ENCODE assay signal across 23 mouse cellular contexts in the genomic region with DNA sequence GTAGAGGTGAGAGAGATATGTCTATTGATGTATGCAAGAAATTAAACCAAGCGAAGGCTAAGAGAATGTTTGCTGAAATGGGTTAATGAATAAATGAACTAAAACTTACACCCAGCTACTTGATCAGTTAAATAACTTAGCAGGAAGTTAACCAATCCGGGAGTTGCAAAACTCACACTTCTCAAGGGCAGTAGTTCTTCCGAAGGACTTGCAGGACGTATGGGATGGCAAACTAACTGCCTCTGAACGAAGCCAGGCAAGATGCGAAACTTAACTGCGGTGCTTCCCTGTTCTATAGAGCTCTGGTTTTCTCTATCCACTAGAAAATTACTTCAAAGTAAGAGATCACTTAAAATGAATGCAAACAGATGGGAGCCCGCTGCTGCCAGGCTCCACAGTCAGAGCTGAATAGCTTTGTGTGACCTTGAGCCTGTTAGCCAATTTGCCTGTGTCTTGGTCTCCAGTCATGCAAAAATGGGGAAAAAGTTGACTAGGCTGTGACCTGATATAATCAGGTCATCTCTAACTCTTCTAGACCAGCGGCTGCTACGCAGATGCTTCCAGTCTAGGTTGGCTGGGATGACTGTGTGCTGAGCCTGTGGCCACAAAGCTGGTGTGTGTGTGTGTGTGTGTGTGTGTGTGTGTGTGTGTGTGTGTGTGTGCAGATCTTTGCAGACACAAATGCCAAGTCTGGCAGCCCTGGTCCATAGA. TPM values are rescaled to one million over a fixed set of nuclear protein-coding genes. Genes with fewer than 3 reads are reported as not detected.
A peak's percentile ranks its signal among the peaks of the same experiment; 100 is the strongest.
DNase-seq lines count a peak whose midpoint lies in the region; ATAC-seq and TF ChIP-seq lines count a peak whose summit lies in the region.
"Had no signal": no experiment of that assay in that cellular context is flagged by ENCODE, and none has a peak within 500 bp of the region (broad histone marks: within the 10 kb centered on the region; RNA-seq: fewer than 3 reads in every experiment).

No protein-coding gene starts in this region.

- no peak overlapping the region for H3K27ac ChIP-seq in forebrain, postnatal 0 days (ENCODE audit: low read depth, low read length)
- H3K27ac ChIP-seq in forebrain, embryonic 11.5 days (ENCODE audit: low read depth, low read length): no peak overlapping the region
- H3K27ac ChIP-seq in brown adipose tissue, adult 24 weeks (replicated peaks; ENCODE audit: low read depth, low read length): peak overlapping the region; percentile 63
- peak overlapping the region; percentile 72 for H3K27ac ChIP-seq in kidney, postnatal 0 days
- H3K27ac ChIP-seq: heart, embryonic 13.5 days; hindbrain, embryonic 10.5 days; intestine, embryonic 15.5 days; limb, embryonic 15.5 days had no signal

- 67% methylated on average over 10 of the region's 10 CpGs for WGBS in forebrain, postnatal 0 days
- WGBS in forebrain, embryonic 11.5 days: 87% methylated on average over 10 of the region's 10 CpGs
- WGBS in kidney, postnatal 0 days: 61% methylated on average over 10 of the region's 10 CpGs

- no peak for ATAC-seq in forebrain, postnatal 0 days
- no peak for ATAC-seq in forebrain, embryonic 11.5 days (replicated peaks; ENCODE audit: low FRiP score)
- peak; percentile 36 for ATAC-seq in kidney, postnatal 0 days (replicated peaks; ENCODE audit: low FRiP score, low read depth)
- ATAC-seq: intestine, embryonic 15.5 days had no signal

- TF ChIP-seq CTCF in forebrain, postnatal 0 days (IDR thresholded peaks at IDR 0.05; ENCODE audit: low read depth): no peak
- no peak for TF ChIP-seq CTCF in kidney, postnatal 0 days (IDR thresholded peaks at IDR 0.05; ENCODE audit: low read depth)

- no peak overlapping the region for H3K4me3 ChIP-seq in forebrain, postnatal 0 days (ENCODE audit: low read depth, low read length)
- H3K4me3 ChIP-seq in forebrain, embryonic 11.5 days (ENCODE audit: low read depth, low read length): no peak overlapping the region
- H3K4me3 ChIP-seq in brown adipose tissue, adult 24 weeks (ENCODE audit: insufficient read depth, low read depth, low read length): no peak overlapping the region
- no peak overlapping the region for H3K4me3 ChIP-seq in kidney, postnatal 0 days (replicated peaks; ENCODE audit: low read depth, low read length)
- H3K4me3 ChIP-seq: erythroblast, embryonic 14.5 days; heart, embryonic 13.5 days; hindbrain, embryonic 10.5 days; intestine, embryonic 15.5 days; limb, embryonic 15.5 days had no signal

- H3K9me3 ChIP-seq in forebrain, postnatal 0 days (ENCODE audit: low read length): no peaks in the 10 kb centered on the region
- H3K9me3 ChIP-seq in forebrain, embryonic 11.5 days (ENCODE audit: control insufficient read depth, low read length): no peaks in the 10 kb centered on the region; the same call in 1 of the 2 replicates
- no peaks in the 10 kb centered on the region for H3K9me3 ChIP-seq in kidney, postnatal 0 days (replicated peaks; ENCODE audit: low read length)
- H3K9me3 ChIP-seq: intestine, embryonic 15.5 days; limb, embryonic 15.5 days had no signal

- no peaks in the 10 kb centered on the region for H3K4me1 ChIP-seq in forebrain, postnatal 0 days (ENCODE audit: insufficient read depth)
- H3K4me1 ChIP-seq in forebrain, embryonic 11.5 days (replicated peaks; ENCODE audit: control insufficient read depth, insufficient read depth, low read length): no peaks in the 10 kb centered on the region
- no peaks in the 10 kb centered on the region; the same call in none of the 2 replicates for H3K4me1 ChIP-seq in brown adipose tissue, adult 24 weeks (ENCODE audit: control insufficient read depth, insufficient read depth, insufficient read length, low read length)
- peaks cover 4% of the 10 kb centered on the region; the same call in 1 of the 2 replicates for H3K4me1 ChIP-seq in kidney, postnatal 0 days (replicated peaks; ENCODE audit: insufficient read depth, low read length)
- H3K4me1 ChIP-seq: heart, embryonic 13.5 days; hindbrain, embryonic 10.5 days; intestine, embryonic 15.5 days; limb, embryonic 15.5 days had no signal

- DNase-seq in forebrain, postnatal 0 days: peak; percentile 17
- DNase-seq in forebrain, embryonic 11.5 days (ENCODE audit: low spot score): no peak
- peak; percentile 40 for DNase-seq in Muller cell, postnatal 12 days (ENCODE audit: inconsistent ontology term)
- DNase-seq in kidney, postnatal 0 days (ENCODE audit: low spot score): peak; percentile 26
- no peak for DNase-seq in neural tube, embryonic 10.5 days (ENCODE audit: extremely low spot score, low spot score)
- DNase-seq in spleen, postnatal 10 days (ENCODE audit: low spot score in 2 of 2): no peak
- DNase-seq in heart, adult 8-10 months (ENCODE audit: low spot score): no peak
- DNase-seq: cerebellum, adult 2 months; gastrocnemius, postnatal 25 days; lung, embryonic 14.5 days; right cerebral cortex, adult 18-20 months; spleen, adult 18-20 months had no signal

- H3K9ac ChIP-seq in forebrain, postnatal 0 days: no peak overlapping the region
- no peak overlapping the region for H3K9ac ChIP-seq in forebrain, embryonic 11.5 days (ENCODE audit: low read length)
- no peak overlapping the region for H3K9ac ChIP-seq in kidney, postnatal 0 days (ENCODE audit: low read depth, low read length)
- H3K9ac ChIP-seq: heart, embryonic 13.5 days; intestine, embryonic 15.5 days; limb, embryonic 15.5 days; lung, embryonic 14.5 days had no signal

- H3K36me3 ChIP-seq in forebrain, postnatal 0 days (ENCODE audit: insufficient read depth): no peaks in the 10 kb centered on the region
- no peaks in the 10 kb centered on the region for H3K36me3 ChIP-seq in forebrain, embryonic 11.5 days (ENCODE audit: control insufficient read depth, insufficient read depth, low read length)
- H3K36me3 ChIP-seq in kidney, postnatal 0 days (ENCODE audit: insufficient read depth, low read length): no peaks in the 10 kb centered on the region
- H3K36me3 ChIP-seq: G1E; heart, embryonic 13.5 days; hindbrain, embryonic 10.5 days; intestine, embryonic 15.5 days; limb, embryonic 15.5 days had no signal

- H3K27me3 ChIP-seq in forebrain, postnatal 0 days (ENCODE audit: insufficient read depth, low read length): no peaks in the 10 kb centered on the region
- no peaks in the 10 kb centered on the region for H3K27me3 ChIP-seq in forebrain, embryonic 11.5 days (ENCODE audit: control insufficient read depth, insufficient read depth, low read length)
- no peaks in the 10 kb centered on the region for H3K27me3 ChIP-seq in kidney, postnatal 0 days (ENCODE audit: insufficient read depth, low read length)
- H3K27me3 ChIP-seq: heart, embryonic 13.5 days; intestine, embryonic 15.5 days; limb, embryonic 15.5 days had no signal

- no peak overlapping the region for H3K4me2 ChIP-seq in forebrain, postnatal 0 days (ENCODE audit: low read depth)
- no peak overlapping the region for H3K4me2 ChIP-seq in forebrain, embryonic 11.5 days (ENCODE audit: low read depth, low read length, severe bottlenecking)
- no peak overlapping the region for H3K4me2 ChIP-seq in kidney, postnatal 0 days (ENCODE audit: low read length)
- H3K4me2 ChIP-seq: heart, embryonic 13.5 days; intestine, embryonic 15.5 days; limb, embryonic 15.5 days; lung, embryonic 14.5 days had no signal

RNA-seq across cellular contexts. Expression of gene Slc22a13, which starts 9.6 kb away (rescaled TPM):
- total RNA-seq in forebrain, postnatal 0 days (2014; rRNA removed): not detected in 2 replicates
- not detected in 2 replicates for polyA plus RNA-seq in forebrain, postnatal 0 days (2015; fragmentation: Nextera tagmentation; extraction: Ambion mirVana)
- polyA plus RNA-seq in forebrain, embryonic 11.5 days (2014; fragmentation: Nextera tagmentation; extraction: Ambion mirVana): not detected in 2 replicates
- not detected in 2 replicates for polyA plus RNA-seq in brown adipose tissue, adult 24 weeks (2012; ENCODE audit: insufficient read depth, insufficient read length, missing spikeins)
- polyA plus RNA-seq in kidney, postnatal 0 days (2015; fragmentation: Nextera tagmentation; extraction: Ambion mirVana): 45.6 and 53.7 TPM in 2 replicates
- not detected for total RNA-seq in heart, adult 8-10 months (2022)
- total RNA-seq: G1E; gastrocnemius, postnatal 25 days; layer of hippocampus, adult 8-10 months; neutrophil, adult 5-6 weeks had no signal
- polyA plus RNA-seq: cerebellum, adult 2 months; erythroblast, embryonic 14.5 days; G1E; heart, embryonic 13.5 days; hindbrain, embryonic 10.5 days; intestine, embryonic 15.5 days; limb, embryonic 15.5 days; lung, embryonic 14.5 days; stomach, embryonic 16.5 days had no signal

RNA-seq across cellular contexts. Expression of gene Gm47289, which starts 40.3 kb away (rescaled TPM):
- total RNA-seq in forebrain, postnatal 0 days (2014; rRNA removed): not detected in 2 replicates
- polyA plus RNA-seq in forebrain, postnatal 0 days (2015; fragmentation: Nextera tagmentation; extraction: Ambion mirVana): not detected in 2 replicates
- not detected in 2 replicates for polyA plus RNA-seq in forebrain, embryonic 11.5 days (2014; fragmentation: Nextera tagmentation; extraction: Ambion mirVana)
- not detected in 2 replicates for polyA plus RNA-seq in brown adipose tissue, adult 24 weeks (2012; ENCODE audit: insufficient read depth, insufficient read length, missing spikeins)
- polyA plus RNA-seq in kidney, postnatal 0 days (2015; fragmentation: Nextera tagmentation; extraction: Ambion mirVana): not detected in 2 replicates
- total RNA-seq in heart, adult 8-10 months (2022): not detected
- total RNA-seq: gastrocnemius, postnatal 25 days; layer of hippocampus, adult 8-10 months; left cerebral cortex, postnatal 14 days; neutrophil, adult 5-6 weeks had no signal
- polyA plus RNA-seq: cerebellum, adult 2 months; erythroblast, embryonic 14.5 days; G1E; hindbrain, embryonic 10.5 days; intestine, embryonic 15.5 days; limb, embryonic 15.5 days; lung, embryonic 14.5 days; stomach, embryonic 16.5 days had no signal

RNA-seq across cellular contexts. Expression of gene Acaa1b, which starts 42.4 kb away (rescaled TPM):
- total RNA-seq in forebrain, postnatal 0 days (2014; rRNA removed): 2.0 and 2.1 TPM in 2 replicates
- polyA plus RNA-seq in forebrain, postnatal 0 days (2015; fragmentation: Nextera tagmentation; extraction: Ambion mirVana): 2.2 and 2.7 TPM in 2 replicates
- polyA plus RNA-seq in forebrain, embryonic 11.5 days (2014; fragmentation: Nextera tagmentation; extraction: Ambion mirVana): 0.84 and 1.2 TPM in 2 replicates
- 25.2 and 31.9 TPM in 2 replicates for polyA plus RNA-seq in brown adipose tissue, adult 24 weeks (2012; ENCODE audit: insufficient read depth, insufficient read length, missing spikeins)
- 72.8 and 79.8 TPM in 2 replicates for polyA plus RNA-seq in kidney, postnatal 0 days (2015; fragmentation: Nextera tagmentation; extraction: Ambion mirVana)
- total RNA-seq in heart, adult 8-10 months (2022): 1 to 10 TPM; 1.1 to 1.7 (median 1.4) TPM
- total RNA-seq: G1E; neutrophil, adult 5-6 weeks had no signal
- polyA plus RNA-seq: G1E had no signal

Comparison
In these comparisons a context has a peak if more than half of its experiments do, and no peak if none do; other contexts are left out.
1. DNase-seq: peak in forebrain, postnatal 0 days (single experiment), Muller cell, postnatal 12 days (single experiment) and kidney, postnatal 0 days (single experiment); none in forebrain, embryonic 11.5 days (single experiment), neural tube, embryonic 10.5 days (single experiment), spleen, postnatal 10 days (0 of 2) and heart, adult 8-10 months (single experiment).
2. H3K27ac ChIP-seq: peak in brown adipose tissue, adult 24 weeks (single experiment) and kidney, postnatal 0 days (single experiment); none in forebrain, postnatal 0 days (single experiment) and forebrain, embryonic 11.5 days (single experiment).
3. RNA of gene Slc22a13, which starts 9.6 kb away (polyA plus RNA-seq): 45.6 to 53.7 TPM in kidney, postnatal 0 days; not detected in forebrain, postnatal 0 days, not detected in forebrain, embryonic 11.5 days and not detected in brown adipose tissue, adult 24 weeks; every median in the first group is over 10 times any median in the second.